Mouse (Mus musculus) heart, embryonic 10.5 days (tissue): Measurements from ENCODE around the gene Clta. TPM values are rescaled to one million over a fixed set of nuclear protein-coding genes. Genes with fewer than 3 reads are reported as not detected.

Experiments used
- DNase-seq: peaks from one replicate; pipeline ENCODE4 v3.0.0-alpha.2; 2017; ENCODE audit warnings: low spot score
- H3K27ac ChIP-seq: fragments of 300-500 bp; sonication (generic); 2 replicates; pipeline ENCODE4 v1.5.1; 2016; ENCODE audit warnings: mild to moderate bottlenecking
- H3K27me3 ChIP-seq: fragments of 300-500 bp; sonication (generic); 2 replicates; pipeline ENCODE4 v1.6.1; 2016; ENCODE audit warnings: mild to moderate bottlenecking; ENCODE audit not compliant: poor library complexity, insufficient read depth, severe bottlenecking
- H3K36me3 ChIP-seq: fragments of 300-500 bp; sonication (generic); 2 replicates; pipeline ENCODE4 v1.6.1; 2016; ENCODE audit warnings: mild to moderate bottlenecking, moderate library complexity
- H3K4me1 ChIP-seq: fragments of 300-500 bp; sonication (generic); 2 replicates; pipeline ENCODE4 v1.6.1; 2016; ENCODE audit warnings: mild to moderate bottlenecking
- H3K4me3 ChIP-seq: fragments of 300-500 bp; sonication (generic); 2 replicates; pipeline ENCODE4 v1.5.1; 2016; ENCODE audit warnings: mild to moderate bottlenecking, moderate library complexity
- H3K9me3 ChIP-seq: fragments of 300-500 bp; sonication (generic); 2 replicates; pipeline ENCODE4 v1.6.1; 2016; ENCODE audit warnings: mild to moderate bottlenecking, moderate library complexity
- WGBS: fragments of 180-500 bp; shearing (Covaris S2); methylation state at CpG from one replicate; pipeline ENCODE4 v1.1.7; 2016; 5-methylcytosine and 5-hydroxymethylcytosine counted together
- polyA plus RNA-seq: library from polyadenylated mRNA; unstranded; fragments of >200 nt; fragmentation: Nextera tagmentation; extraction: Ambion mirVana; gene quantifications from 2 replicates; pipeline ENCODE4 v1.2.1, GENCODE M21; 2016

Clta gene
- polyA plus RNA-seq = 156 and 170 TPM in 2 replicates

GRCm38 (mm10) chr4:44004126-44004525 lies at the start of gene Clta:
Clta (plus strand) TSS chr4:44004452.
- Histone ChIP-seq H3K27me3 (no peaks in the 10 kb centered on the region), H3K4me1 (no peaks in the 10 kb centered on the region), H3K27ac (peak within 1 kb of the TSS; percentile 17; the same call in 1 of the 2 replicates), H3K9me3 (no peaks in the 10 kb centered on the region), H3K4me3 (no peak within 1 kb of the TSS), H3K36me3 (no peaks in the 10 kb centered on the region)
- DNase-seq = peak; percentile 79
- WGBS = 72% methylated on average over 5 of the region's 5 CpGs

DNA sequence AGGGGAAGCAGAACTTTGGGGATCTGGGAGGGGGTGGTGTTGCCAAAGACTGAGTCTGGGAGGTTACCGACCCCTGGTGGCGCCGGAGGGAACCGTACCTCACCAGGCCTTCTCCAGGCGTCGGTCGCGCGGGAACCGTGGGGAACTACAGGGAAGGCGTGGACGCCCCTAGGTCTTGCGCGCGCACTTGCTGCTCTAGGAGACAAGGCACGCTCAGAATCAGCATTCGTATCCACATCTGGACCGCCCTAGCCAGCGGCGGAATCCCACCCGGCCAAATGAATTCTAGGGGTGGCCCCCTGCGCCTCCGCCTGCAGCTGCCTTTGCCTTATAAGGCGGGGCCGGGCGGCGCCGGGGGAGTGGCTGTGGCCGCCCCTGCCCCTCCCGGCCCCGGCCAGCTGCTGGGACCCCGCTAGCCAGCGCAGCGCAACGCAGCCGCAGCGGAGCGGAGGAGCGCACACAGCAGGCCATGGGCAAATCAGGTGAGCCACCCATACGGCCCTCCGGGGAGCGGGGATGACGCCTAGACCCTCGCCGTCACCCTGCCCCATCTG lies 46.9 kb upstream of the Clta start, which contains the start of gene Glipr2:
Gene Glipr2, plus strand, starts transcription at position 110 of the 554 bp plus-strand sequence.
- under 1% methylated on average over 45 of the region's 45 CpGs for WGBS
- peak; percentile 95 for DNase-seq
- H3K27me3 ChIP-seq = 0 out of 2 replicates have a peak, but pooled peaks cover 5% of the 10 kb centered on the region
- peak within 1 kb of the TSS; percentile 95 for H3K27ac ChIP-seq
- H3K4me3 ChIP-seq = peak within 1 kb of the TSS; percentile 88
- H3K4me1 ChIP-seq = peaks cover 38% of the 10 kb centered on the region
- H3K36me3 ChIP-seq = no peaks in the 10 kb centered on the region
- no peaks in the 10 kb centered on the region for H3K9me3 ChIP-seq

DNA sequence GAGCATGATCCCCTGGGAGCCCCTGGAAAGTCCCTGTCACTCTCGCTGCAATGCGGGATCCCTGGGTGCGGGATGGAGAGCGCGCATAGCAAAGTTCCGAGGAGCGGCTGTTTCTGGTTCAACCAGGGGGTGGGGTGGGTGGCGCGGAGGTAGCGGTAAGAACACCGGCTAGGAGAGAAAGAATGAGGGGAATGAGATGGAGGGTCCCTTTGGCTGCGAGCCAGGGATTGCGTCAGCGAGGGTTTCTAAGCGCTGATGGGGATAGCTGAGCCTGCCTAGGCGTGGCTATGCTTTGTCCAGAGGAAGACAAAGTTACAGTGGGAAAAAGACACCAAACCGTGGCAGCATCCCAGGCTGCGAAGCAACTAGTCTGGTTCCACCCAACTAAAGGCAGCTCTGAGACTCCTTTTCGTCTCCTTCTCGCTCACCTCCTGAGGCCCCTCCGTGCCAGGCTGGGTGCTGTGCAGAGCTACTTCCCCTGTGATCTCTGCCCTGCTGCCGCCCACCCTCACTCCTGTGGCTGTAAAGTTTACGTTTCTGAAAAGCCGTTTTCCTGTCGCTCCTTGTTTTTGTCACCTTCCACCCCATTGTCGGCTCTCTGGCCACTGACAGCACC lies 46.3 kb upstream of the Clta start:
- 0 out of 2 replicates have a peak, but pooled peaks cover 5% of the 10 kb centered on the region for H3K27me3 ChIP-seq
- WGBS = under 1% methylated on average over 26 of the region's 26 CpGs
- peak; percentile 90 for DNase-seq

DNA sequence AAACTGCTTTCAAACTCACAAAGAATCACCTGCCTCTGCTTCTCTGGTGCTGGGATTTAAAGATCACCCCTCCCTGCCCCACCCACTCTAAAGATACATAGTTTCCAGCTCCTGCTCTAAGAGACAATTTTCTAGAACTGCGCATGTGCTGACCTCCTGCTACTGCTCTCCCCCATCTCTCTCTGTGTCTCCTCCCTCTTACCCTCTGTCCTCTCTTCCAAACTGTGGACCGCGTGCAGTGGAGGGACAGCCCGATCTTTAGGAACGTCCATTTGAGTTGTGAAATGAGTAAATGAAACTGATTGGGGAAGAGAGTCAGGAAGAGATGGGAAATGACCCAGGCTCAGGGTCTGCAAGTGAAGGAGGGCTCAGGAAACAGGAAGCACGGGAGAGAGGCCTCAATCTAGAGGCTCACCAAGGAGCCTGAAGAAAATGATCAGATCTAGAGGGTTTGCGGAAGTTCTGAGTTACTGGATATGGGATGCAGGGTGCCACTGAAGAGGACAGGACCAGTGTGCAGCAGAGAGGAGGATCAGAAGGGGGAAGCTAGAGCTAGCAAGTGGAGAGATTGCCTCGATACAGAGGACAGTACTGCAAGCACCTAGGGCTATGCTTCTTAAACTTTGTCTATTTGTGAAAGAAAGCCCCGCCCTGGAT lies 44.6 kb upstream of the Clta start:
- no peaks in the 10 kb centered on the region for H3K9me3 ChIP-seq
- H3K27ac ChIP-seq = peak overlapping the region; percentile 64
- peak overlapping the region; percentile 31 for H3K4me3 ChIP-seq
- 0 out of 2 replicates have a peak, but pooled peaks cover 5% of the 10 kb centered on the region for H3K27me3 ChIP-seq
- 53% methylated on average over 9 of the region's 9 CpGs for WGBS
- H3K4me1 ChIP-seq = peaks cover 53% of the 10 kb centered on the region
- H3K36me3 ChIP-seq = no peaks in the 10 kb centered on the region
- no peak for DNase-seq

More for the DNA sequence above, 46.3 kb upstream of the Clta start:
- no peaks in the 10 kb centered on the region for H3K9me3 ChIP-seq
- peak overlapping the region; percentile 88 for H3K4me3 ChIP-seq
- peaks cover 39% of the 10 kb centered on the region for H3K4me1 ChIP-seq
- peak overlapping the region; percentile 95 for H3K27ac ChIP-seq
- no peaks in the 10 kb centered on the region for H3K36me3 ChIP-seq

DNA sequence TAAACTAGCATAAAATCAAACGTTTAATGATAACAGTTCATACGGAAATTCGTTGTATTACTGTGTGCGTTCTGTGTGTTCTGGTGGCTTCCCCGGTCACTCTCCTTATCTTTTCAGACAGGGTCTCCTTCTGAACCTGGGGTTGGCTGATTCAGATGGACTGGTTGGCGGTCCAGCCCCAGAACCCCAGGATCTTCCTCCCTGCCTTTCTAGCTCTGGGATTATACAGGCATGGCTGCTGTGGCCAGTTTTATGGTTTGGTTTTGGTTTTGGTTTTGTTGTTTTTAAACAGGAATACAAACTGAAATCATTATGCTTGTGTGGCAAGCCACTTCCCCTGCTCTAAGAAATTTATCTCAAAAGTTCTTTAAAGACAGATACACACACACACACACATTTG lies 44.0 kb upstream of the Clta start:
- Histone ChIP-seq H3K9me3 (no peaks in the 10 kb centered on the region), H3K36me3 (no peaks in the 10 kb centered on the region), H3K27me3 (0 out of 2 replicates have a peak, but pooled peaks cover 5% of the 10 kb centered on the region), H3K27ac (peak overlapping the region; percentile 64; the same call in 1 of the 2 replicates), H3K4me3 (0 out of 2 replicates have a peak overlapping the region, but pooled peaks have one; percentile 12), H3K4me1 (peaks cover 59% of the 10 kb centered on the region)
- 62% methylated on average over 6 of the region's 6 CpGs for WGBS
- no peak for DNase-seq

GRCm38 (mm10) chr4:43964326-43964833 lies 39.9 kb upstream of the Clta start:
- Histone ChIP-seq H3K4me3 (peak overlapping the region; percentile 10; the same call in 1 of the 2 replicates), H3K4me1 (peaks cover 66% of the 10 kb centered on the region)

GRCm38 (mm10) chr4:43964951-43965684 lies 39.1 kb upstream of the Clta start:
- H3K4me3 ChIP-seq = no peak overlapping the region
- no peaks in the 10 kb centered on the region for H3K36me3 ChIP-seq
- no peak for DNase-seq

More at GRCm38 (mm10) chr4:43964326-43964833, 39.9 kb upstream of the Clta start:
- no peaks in the 10 kb centered on the region for H3K36me3 ChIP-seq
- no peak for DNase-seq
- no peaks in the 10 kb centered on the region for H3K9me3 ChIP-seq
- 20% methylated on average over 2 of the region's 2 CpGs for WGBS
- peak overlapping the region; percentile 85 for H3K27ac ChIP-seq
- H3K27me3 ChIP-seq = no peaks in the 10 kb centered on the region

DNA sequence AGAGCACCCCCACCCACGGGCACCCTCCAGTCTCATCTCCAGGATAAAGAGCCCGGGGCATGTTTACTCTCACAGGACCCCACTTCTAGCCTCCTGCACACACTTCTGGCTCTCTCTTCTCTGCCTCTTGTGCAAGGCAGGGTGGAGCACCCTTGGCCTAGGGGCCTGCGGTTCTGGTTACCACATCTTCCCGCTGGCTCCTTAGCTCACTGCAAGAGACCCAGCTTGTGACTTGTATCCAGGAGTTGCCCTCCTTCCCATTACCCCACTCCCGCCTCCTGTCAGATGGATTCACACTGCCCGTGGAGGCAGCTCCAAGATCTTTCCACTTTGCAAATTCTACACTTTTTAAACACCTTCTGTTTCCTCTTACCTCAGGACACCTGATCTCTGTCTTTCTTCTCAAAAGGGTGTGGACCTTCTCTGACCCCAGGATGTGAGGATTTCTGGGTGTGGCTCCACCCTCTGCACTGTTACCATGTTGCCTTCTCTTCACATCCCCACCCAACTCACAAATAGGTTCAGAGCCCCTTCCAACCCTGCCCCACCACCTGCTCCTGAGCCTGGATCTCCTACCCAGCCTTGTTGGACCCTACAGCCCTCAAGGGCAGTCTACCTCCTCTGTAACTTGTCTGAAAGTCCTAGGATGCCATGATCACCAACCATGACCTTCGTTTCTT lies 38.3 kb upstream of the Clta start:
- H3K27ac ChIP-seq = peak overlapping the region; percentile 85; the same call in 1 of the 2 replicates

More at GRCm38 (mm10) chr4:43964951-43965684, 39.1 kb upstream of the Clta start:
- Histone ChIP-seq H3K9me3 (no peaks in the 10 kb centered on the region), H3K27me3 (no peaks in the 10 kb centered on the region), H3K4me1 (peaks cover 66% of the 10 kb centered on the region), H3K27ac (peak overlapping the region; percentile 85)
- 23% methylated on average over 4 of the region's 4 CpGs for WGBS

GRCm38 (mm10) chr4:43968650-43969049 lies 35.6 kb upstream of the Clta start:
- Histone ChIP-seq H3K36me3 (peaks cover 9% of the 10 kb centered on the region), H3K4me1 (peaks cover 81% of the 10 kb centered on the region), H3K4me3 (no peak overlapping the region), H3K9me3 (no peaks in the 10 kb centered on the region), H3K27me3 (no peaks in the 10 kb centered on the region), H3K27ac (peak overlapping the region; percentile 72)
- 44% methylated on average over 13 of the region's 13 CpGs for WGBS
- no peak for DNase-seq

More for the DNA sequence above, 38.3 kb upstream of the Clta start:
- WGBS = 85% methylated on average over 7 of the region's 7 CpGs
- H3K4me1 ChIP-seq = peaks cover 68% of the 10 kb centered on the region
- H3K36me3 ChIP-seq = peaks cover 8% of the 10 kb centered on the region
- H3K27me3 ChIP-seq = no peaks in the 10 kb centered on the region
- DNase-seq = no peak
- no peak overlapping the region for H3K4me3 ChIP-seq
- H3K9me3 ChIP-seq = no peaks in the 10 kb centered on the region

DNA sequence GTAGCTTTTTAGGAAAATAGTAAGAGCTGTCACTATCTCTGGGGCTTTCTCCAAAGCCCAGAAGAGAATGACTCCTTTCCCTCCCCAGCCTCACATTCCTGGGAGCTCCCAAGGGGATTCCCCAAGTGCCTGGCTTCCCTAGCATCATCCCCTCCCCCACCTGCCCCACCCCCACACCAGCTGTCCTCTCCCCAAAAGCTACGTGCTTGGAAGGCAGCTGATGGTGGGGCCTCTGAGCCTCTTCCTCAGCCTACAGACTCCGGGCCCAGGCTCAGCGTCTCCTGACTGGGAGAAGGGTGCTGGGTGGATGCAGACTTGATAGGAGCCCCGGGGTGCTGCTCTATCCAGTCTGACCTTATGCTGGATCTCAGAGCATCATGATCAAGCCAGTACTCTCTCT lies 34.9 kb upstream of the Clta start:
- peaks cover 76% of the 10 kb centered on the region for H3K4me1 ChIP-seq
- 16% methylated on average over 4 of the region's 4 CpGs for WGBS
- peak overlapping the region; percentile 53 for H3K27ac ChIP-seq
- H3K9me3 ChIP-seq = no peaks in the 10 kb centered on the region
- DNase-seq = no peak
- H3K36me3 ChIP-seq = peaks cover 12% of the 10 kb centered on the region
- no peaks in the 10 kb centered on the region for H3K27me3 ChIP-seq
- no peak overlapping the region for H3K4me3 ChIP-seq

- H3K9me3 ChIP-seq = no peaks in the 10 kb centered on the region
- H3K4me1 ChIP-seq = peaks cover 63% of the 10 kb centered on the region
- no peak for DNase-seq
- H3K4me3 ChIP-seq = no peak overlapping the region
- H3K27ac ChIP-seq = peak overlapping the region; percentile 53; the same call in 1 of the 2 replicates
- WGBS = 82% methylated on average over 20 of the region's 20 CpGs
- H3K36me3 ChIP-seq = peaks cover 15% of the 10 kb centered on the region
- H3K27me3 ChIP-seq = no peaks in the 10 kb centered on the region
These were observed 33.6 kb upstream of the Clta start for GRCm38 (mm10) chr4:43970393-43971330.
